Mouse (Mus musculus): ENCODE measurements around the gene Tom1l1. TPM values are rescaled to one million over a fixed set of nuclear protein-coding genes. Genes with fewer than 3 reads are reported as not detected.

The Tom1l1 gene
- total and polyA plus RNA-seq, 3 experiments = 25.4 to 41.3 TPM; not detected in 1

GRCm38 (mm10) chr11:90627751-90628150, 60.4 kb downstream of the Tom1l1 start:
- no peak overlapping the region for H3K9ac ChIP-seq (ENCODE audit: control insufficient read depth, low read depth, low read length, poor library complexity, severe bottlenecking)
- no peak for DNase-seq (ENCODE audit: low read depth, low spot score)
- no peak overlapping the region for H3K4me3 ChIP-seq (ENCODE audit: control insufficient read depth in 1 of 2, insufficient read depth in 1 of 2, low read depth in 2 of 2, low read length in 2 of 2)
- H3K4me1 ChIP-seq (ENCODE audit: control insufficient read depth in 1 of 2, insufficient read depth in 2 of 2, low read length in 2 of 2) = peaks cover 0 to 3% of the 10 kb centered on the region in 2 experiments; a peak in 2 of 4 replicates
- no peaks in the 10 kb centered on the region for H3K27me3 ChIP-seq (ENCODE audit: control insufficient read depth in 1 of 2, insufficient read depth in 2 of 2, low read length in 2 of 2)
- H3K36me3 ChIP-seq (ENCODE audit: control insufficient read depth in 1 of 2, insufficient read depth in 2 of 2, low read length in 2 of 2) = peaks cover 0 to 2% of the 10 kb centered on the region in 2 experiments; a peak in 2 of 4 replicates
- no peak overlapping the region for H3K27ac ChIP-seq (ENCODE audit: control insufficient read depth, low read depth, low read length)
- no peaks in the 10 kb centered on the region; the same call in 1 of the 2 replicates for H3K79me2 ChIP-seq (ENCODE audit: control insufficient read depth, insufficient read depth, low read length, poor library complexity)
- H3K9me3 ChIP-seq (replicated peaks; ENCODE audit: insufficient read depth, low read length) = no peaks in the 10 kb centered on the region
- TF ChIP-seq E2F4 (IDR thresholded peaks at IDR 0.05; ENCODE audit: borderline replicate concordance, low read depth, low read length) (no peak), ZKSCAN1 (IDR thresholded peaks at IDR 0.05; ENCODE audit: low read depth, low read length) (no peak)

GRCm38 (mm10) chr11:90625174-90625573, 63.0 kb downstream of the Tom1l1 start:
- H3K79me2 ChIP-seq (ENCODE audit: control insufficient read depth, insufficient read depth, low read length, poor library complexity) = no peaks in the 10 kb centered on the region; the same call in 1 of the 2 replicates
- H3K36me3 ChIP-seq (ENCODE audit: control insufficient read depth in 1 of 2, insufficient read depth in 2 of 2, low read length in 2 of 2) = peaks cover 0 to 2% of the 10 kb centered on the region in 2 experiments; a peak in 2 of 4 replicates
- no peak for DNase-seq (ENCODE audit: low read depth, low spot score)
- no peaks in the 10 kb centered on the region for H3K27me3 ChIP-seq (ENCODE audit: control insufficient read depth in 1 of 2, insufficient read depth in 2 of 2, low read length in 2 of 2)
- H3K4me3 ChIP-seq (ENCODE audit: control insufficient read depth in 1 of 2, insufficient read depth in 1 of 2, low read depth in 2 of 2, low read length in 2 of 2) = no peak overlapping the region
- H3K4me1 ChIP-seq (ENCODE audit: control insufficient read depth in 1 of 2, insufficient read depth in 2 of 2, low read length in 2 of 2) = peaks cover 0 to 3% of the 10 kb centered on the region in 2 experiments; a peak in 2 of 4 replicates
- no peak overlapping the region for H3K9ac ChIP-seq (ENCODE audit: control insufficient read depth, low read depth, low read length, poor library complexity, severe bottlenecking)
- TF ChIP-seq POLR2A (IDR thresholded peaks at IDR 0.05; ENCODE audit: control insufficient read depth in 1 of 2, insufficient read depth in 1 of 2, low read depth in 1 of 2, low read length in 2 of 2, poor library complexity in 1 of 2) = no peak
- TF ChIP-seq UBTF (IDR thresholded peaks at IDR 0.05; ENCODE audit: borderline replicate concordance, insufficient read depth, low read depth, low read length) = no peak
- peak; percentile 66; the same call in 1 of the 2 replicates for TF ChIP-seq GATA1 (IDR thresholded peaks at IDR 0.05; ENCODE audit: low read depth, low read length)
- peak; percentile 93 for TF ChIP-seq MAFK (IDR thresholded peaks at IDR 0.05; ENCODE audit: borderline replicate concordance, low read depth, low read length)
- no peak for TF ChIP-seq MAZ (IDR thresholded peaks at IDR 0.05; ENCODE audit: low read depth, low read length)
- no peak for TF ChIP-seq POLR2AphosphoS2 (IDR thresholded peaks at IDR 0.05; ENCODE audit: low read length)
- TF ChIP-seq MAX (IDR thresholded peaks at IDR 0.05; ENCODE audit: low read length) = no peak
- TF ChIP-seq USF2 (IDR thresholded peaks at IDR 0.05; ENCODE audit: borderline replicate concordance in 1 of 2, insufficient read depth in 1 of 2, low read depth in 1 of 2, low read length in 2 of 2) = no peak
- no peak for TF ChIP-seq CHD1 (IDR thresholded peaks at IDR 0.05; ENCODE audit: low read depth, low read length)
- H3K9me3 ChIP-seq (replicated peaks; ENCODE audit: insufficient read depth, low read length) = no peaks in the 10 kb centered on the region
- no peak overlapping the region for H3K27ac ChIP-seq (ENCODE audit: control insufficient read depth, low read depth, low read length)

GRCm38 (mm10) chr11:90623477-90623876, 64.7 kb downstream of the Tom1l1 start:
- H3K27me3 ChIP-seq (ENCODE audit: control insufficient read depth in 1 of 2, insufficient read depth in 2 of 2, low read length in 2 of 2) = no peaks in the 10 kb centered on the region
- H3K27ac ChIP-seq (ENCODE audit: control insufficient read depth, low read depth, low read length) = no peak overlapping the region
- no peaks in the 10 kb centered on the region for H3K79me2 ChIP-seq (ENCODE audit: control insufficient read depth, insufficient read depth, low read length, poor library complexity)
- no peaks in the 10 kb centered on the region for H3K9me3 ChIP-seq (replicated peaks; ENCODE audit: insufficient read depth, low read length)
- peaks cover 0 to 3% of the 10 kb centered on the region in 2 experiments; a peak in 2 of 4 replicates for H3K4me1 ChIP-seq (ENCODE audit: control insufficient read depth in 1 of 2, insufficient read depth in 2 of 2, low read length in 2 of 2)
- peak; percentile 81 for DNase-seq (ENCODE audit: low read depth, low spot score)
- H3K36me3 ChIP-seq (ENCODE audit: control insufficient read depth in 1 of 2, insufficient read depth in 2 of 2, low read length in 2 of 2) = peaks cover 0 to 2% of the 10 kb centered on the region in 2 experiments; a peak in 2 of 4 replicates
- no peak for TF ChIP-seq ELF1 (IDR thresholded peaks at IDR 0.05; ENCODE audit: low read depth, low read length)
- peak; percentile 63 to 85 (median 65) for TF ChIP-seq CTCF (IDR thresholded peaks at IDR 0.05 in 2 of 3, conservative IDR thresholded peaks at IDR 0.05 in 1 of 3; ENCODE audit: control insufficient read depth in 1 of 3, insufficient read depth in 1 of 3, low read depth in 2 of 3, low read length in 3 of 3, poor library complexity in 1 of 3, severe bottlenecking in 1 of 3)
- TF ChIP-seq TBP (IDR thresholded peaks at IDR 0.05; ENCODE audit: low read depth, low read length) = no peak
- TF ChIP-seq SMC3 (IDR thresholded peaks at IDR 0.05; ENCODE audit: low read depth, low read length) = peak; percentile 84
- TF ChIP-seq CHD1 (IDR thresholded peaks at IDR 0.05; ENCODE audit: low read depth, low read length) = no peak
- TF ChIP-seq ZC3H11A (IDR thresholded peaks at IDR 0.05; ENCODE audit: low read depth, low read length) = peak; percentile 75
- peak; percentile 81 for TF ChIP-seq RAD21 (IDR thresholded peaks at IDR 0.05; ENCODE audit: low read depth, low read length)
- no peak overlapping the region for H3K4me3 ChIP-seq (ENCODE audit: control insufficient read depth in 1 of 2, insufficient read depth in 1 of 2, low read depth in 2 of 2, low read length in 2 of 2)
- no peak overlapping the region for H3K9ac ChIP-seq (ENCODE audit: control insufficient read depth, low read depth, low read length, poor library complexity, severe bottlenecking)
